In the genomic region with DNA sequence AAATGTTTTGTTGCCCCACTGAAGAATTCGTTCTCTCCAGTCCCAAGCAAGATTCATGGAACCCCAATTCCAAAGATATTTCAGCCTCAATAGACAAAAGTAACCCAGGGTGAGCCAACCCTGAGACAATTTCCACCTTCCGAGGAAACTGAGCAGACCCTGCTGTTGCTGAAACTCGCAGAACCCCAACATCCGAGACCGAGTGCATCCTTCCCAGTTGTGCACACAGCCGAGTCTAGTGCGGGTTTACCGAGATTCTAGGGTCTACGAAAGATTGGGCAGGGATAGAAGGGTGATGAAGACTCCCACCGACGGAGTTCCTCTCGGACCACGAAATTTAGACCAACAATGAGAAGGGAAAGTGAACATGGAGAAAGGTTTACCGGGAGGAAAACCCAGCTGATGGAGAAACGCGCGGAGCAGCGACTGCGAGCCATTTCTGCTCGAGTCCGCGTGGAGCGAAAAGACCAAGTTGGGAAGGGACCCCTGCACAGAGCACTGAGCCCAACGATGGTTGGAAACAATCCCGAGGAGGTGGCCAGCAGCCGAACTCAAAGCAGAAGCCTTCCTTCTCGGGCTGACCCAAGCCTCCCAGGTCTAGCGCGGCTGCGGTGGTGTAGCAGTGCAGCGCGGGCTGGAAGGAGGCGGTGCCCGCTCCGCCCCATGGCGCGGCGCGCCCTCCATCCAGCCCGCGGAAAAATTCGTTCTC, we compare ENCODE assay signal across 9 mouse cellular contexts. TPM values are rescaled to one million over a fixed set of nuclear protein-coding genes. Genes with fewer than 3 reads are reported as not detected.
DNase-seq lines count a peak whose midpoint lies in the region; ATAC-seq lines count a peak whose summit lies in the region.
"Had no signal": no experiment of that assay in that cellular context is flagged by ENCODE, and none has a peak within 500 bp of the region (broad histone marks: within the 10 kb centered on the region; RNA-seq: fewer than 3 reads in every experiment).

No protein-coding gene starts in this region.

- H3K27ac ChIP-seq in heart, embryonic 10.5 days = no peak overlapping the region
- H3K27ac ChIP-seq in embryonic facial prominence, embryonic 13.5 days = no peak overlapping the region
- no peak overlapping the region for H3K27ac ChIP-seq in limb, embryonic 15.5 days
- H3K27ac ChIP-seq: macrophage had no signal

- H3K4me2 ChIP-seq in embryonic facial prominence, embryonic 13.5 days = peak overlapping the region; percentile 60
- H3K4me2 ChIP-seq in limb, embryonic 15.5 days = peak overlapping the region; percentile 36

- H3K4me3 ChIP-seq in heart, embryonic 10.5 days = peak overlapping the region; percentile 39
- peak overlapping the region; percentile 37 for H3K4me3 ChIP-seq in embryonic facial prominence, embryonic 13.5 days
- H3K4me3 ChIP-seq in limb, embryonic 15.5 days = peak overlapping the region; percentile 25

- H3K4me1 ChIP-seq in heart, embryonic 10.5 days = peaks cover 5% of the 10 kb centered on the region; the same call in 1 of the 2 replicates
- H3K4me1 ChIP-seq in embryonic facial prominence, embryonic 13.5 days = peaks cover 6% of the 10 kb centered on the region; the same call in 1 of the 2 replicates
- H3K4me1 ChIP-seq in limb, embryonic 15.5 days = peaks cover 15% of the 10 kb centered on the region

- H3K9me3 ChIP-seq in heart, embryonic 10.5 days = no peaks in the 10 kb centered on the region
- H3K9me3 ChIP-seq in embryonic facial prominence, embryonic 13.5 days = no peaks in the 10 kb centered on the region
- H3K9me3 ChIP-seq in limb, embryonic 15.5 days = no peaks in the 10 kb centered on the region

- DNase-seq in heart, embryonic 10.5 days (ENCODE audit: low spot score) = peak; percentile 76
- DNase-seq in heart, postnatal 4 days = no peak
- no peak for DNase-seq in urinary bladder, postnatal 10 days (ENCODE audit: low spot score)
- DNase-seq in layer of hippocampus, adult 9-10 months (ENCODE audit: low spot score) = no peak

- peaks cover 99% of the 10 kb centered on the region for H3K27me3 ChIP-seq in heart, embryonic 10.5 days (ENCODE audit: insufficient read depth, poor library complexity, severe bottlenecking)
- H3K27me3 ChIP-seq in embryonic facial prominence, embryonic 13.5 days = peaks cover 100% of the 10 kb centered on the region
- H3K27me3 ChIP-seq in limb, embryonic 15.5 days = peaks cover 98% of the 10 kb centered on the region

- WGBS in heart, embryonic 10.5 days = under 1% methylated on average over 42 of the region's 42 CpGs
- under 1% methylated on average over 42 of the region's 42 CpGs for WGBS in embryonic facial prominence, embryonic 13.5 days
- WGBS in limb, embryonic 15.5 days = 2% methylated on average over 42 of the region's 42 CpGs

- no peaks in the 10 kb centered on the region for H3K36me3 ChIP-seq in heart, embryonic 10.5 days
- no peaks in the 10 kb centered on the region for H3K36me3 ChIP-seq in embryonic facial prominence, embryonic 13.5 days
- no peaks in the 10 kb centered on the region for H3K36me3 ChIP-seq in limb, embryonic 15.5 days

- H3K9ac ChIP-seq in embryonic facial prominence, embryonic 13.5 days = peak overlapping the region; percentile 32; the same call in 1 of the 2 replicates
- H3K9ac ChIP-seq in limb, embryonic 15.5 days = no peak overlapping the region

- ATAC-seq in CD4-positive, CD25-positive, alpha-beta regulatory T cell, adult 4 months = peak; percentile 44
- ATAC-seq in embryonic facial prominence, embryonic 13.5 days (ENCODE audit: insufficient number of reproducible peaks, insufficient read depth, low FRiP score, low TSS enrichment, low read depth) = peak; percentile 65
- no peak for ATAC-seq in limb, embryonic 15.5 days (ENCODE audit: insufficient number of reproducible peaks, low FRiP score, low TSS enrichment, low read depth)
- no peak for ATAC-seq in monocyte, adult 5-6 weeks (replicated peaks; ENCODE audit: insufficient number of reproducible peaks, low FRiP score, low TSS enrichment, poor library complexity, severe bottlenecking)

RNA-seq across cellular contexts. Expression of gene Foxd2, which starts 6.9 kb away (rescaled TPM):
- 0.42 and 1.3 TPM in 2 replicates for polyA plus RNA-seq in heart, embryonic 10.5 days (2016; fragmentation: Nextera tagmentation; extraction: Ambion mirVana)
- total RNA-seq in heart, postnatal 4 days (2021) = under 1 TPM; 0.45 to 0.59 TPM
- under 1 TPM in 1 of 2 experiments, not detected in 1; 0.16 TPM for polyA plus RNA-seq in CD4-positive, CD25-positive, alpha-beta regulatory T cell, adult 4 months (2017; shearing (Covaris generic))
- polyA plus RNA-seq in embryonic facial prominence, embryonic 13.5 days (2015; fragmentation: Nextera tagmentation; extraction: Ambion mirVana) = 1.8 and 2.0 TPM in 2 replicates
- polyA plus RNA-seq in limb, embryonic 15.5 days (2015; fragmentation: Nextera tagmentation; extraction: Ambion mirVana) = 0.60 and 0.96 TPM in 2 replicates
- total RNA-seq in monocyte, adult 5-6 weeks (2017) = 0.10 to 1.5 TPM (median 0.75 TPM) in 3 replicates

RNA-seq across cellular contexts. Expression of gene Foxe3, which starts 24.0 kb away (rescaled TPM):
- polyA plus RNA-seq in heart, embryonic 10.5 days (2016; fragmentation: Nextera tagmentation; extraction: Ambion mirVana) = 0.62 TPM in 1 of 2 replicates, not detected in the other
- not detected for total RNA-seq in heart, postnatal 4 days (2021)
- polyA plus RNA-seq in CD4-positive, CD25-positive, alpha-beta regulatory T cell, adult 4 months (2017; shearing (Covaris generic)) = not detected
- not detected in 2 replicates for polyA plus RNA-seq in embryonic facial prominence, embryonic 13.5 days (2015; fragmentation: Nextera tagmentation; extraction: Ambion mirVana)
- not detected in 2 replicates for polyA plus RNA-seq in limb, embryonic 15.5 days (2015; fragmentation: Nextera tagmentation; extraction: Ambion mirVana)
- total RNA-seq in monocyte, adult 5-6 weeks (2017) = not detected in 3 replicates
- polyA plus RNA-seq: macrophage had no signal

Comparison
In these comparisons a context has a peak if more than half of its experiments do, and no peak if none do; other contexts are left out.
1. ATAC-seq: peak in CD4-positive, CD25-positive, alpha-beta regulatory T cell, adult 4 months (single experiment) and embryonic facial prominence, embryonic 13.5 days (single experiment); none in limb, embryonic 15.5 days (single experiment) and monocyte, adult 5-6 weeks (single experiment).
2. Peak in every context shown above with its lines, with median percentiles within 50 percentile points of each other: H3K4me3 ChIP-seq.